Mouse (Mus musculus) CH12.LX (cell line): Measurements from ENCODE around the gene Esr1.

Experiments used
- CHD2 ChIP-seq: IDR thresholded peaks from 2 replicates; pipeline ENCODE4 v1.6.1; 2011; ENCODE audit warnings: low read length, improper control_type of control experiment
- CTCF ChIP-seq, 2 experiments: IDR thresholded peaks in 1 of 2; conservative IDR thresholded peaks in 1 of 2; 2 replicates each; pipeline ENCODE4 v1.5.1; 2011 to 2012; ENCODE audit warnings: low read depth in 2 of 2, low read length in 2 of 2, improper control_type of control experiment in 1 of 2, inconsistent platforms in 1 of 2, mild to moderate bottlenecking in 1 of 2, moderate library complexity in 1 of 2
- EP300 ChIP-seq: IDR thresholded peaks from 2 replicates; pipeline ENCODE4 v1.6.1; 2011; ENCODE audit warnings: low read length, improper control_type of control experiment
- KAT2A ChIP-seq: IDR thresholded peaks from 2 replicates; pipeline ENCODE4 v1.6.1; 2012; ENCODE audit warnings: low read length, improper control_type of control experiment, inconsistent platforms; ENCODE audit not compliant: insufficient replicate concordance
- MAZ ChIP-seq: IDR thresholded peaks from 2 replicates; pipeline ENCODE4 v1.6.1; 2012; ENCODE audit warnings: low read depth, mild to moderate bottlenecking, inconsistent platforms, low read length, improper control_type of control experiment, moderate library complexity
- MXI1 ChIP-seq: IDR thresholded peaks from 2 replicates; pipeline ENCODE4 v1.6.1; 2011; ENCODE audit warnings: mild to moderate bottlenecking, low read depth, low read length, improper control_type of control experiment
- POLR2AphosphoS2 ChIP-seq: IDR thresholded peaks from 2 replicates; pipeline ENCODE4 v1.6.1; 2011; ENCODE audit warnings: low read depth, low read length, improper control_type of control experiment
- TBP ChIP-seq: conservative IDR thresholded peaks from 2 replicates; pipeline ENCODE4 v1.6.1; 2011; ENCODE audit warnings: low read depth, low read length, improper control_type of control experiment
- TCF12 ChIP-seq: IDR thresholded peaks from 2 replicates; pipeline ENCODE4 v1.6.1; 2014; ENCODE audit warnings: low read depth, mild to moderate bottlenecking, inconsistent platforms, low read length, improper control_type of control experiment

- TF ChIP-seq MXI1 (no peak), POLR2AphosphoS2 (no peak), CTCF (conservative IDR thresholded peaks at IDR 0.05 in 1 of 2, IDR thresholded peaks at IDR 0.05 in 1 of 2; ENCODE audit: low read depth in 2 of 2, low read length in 2 of 2) (no peak), CHD2 (no peak), MAZ (no peak), EP300 (no peak), TCF12 (no peak), TBP (no peak), KAT2A (no peak)
Observed at GRCm38 (mm10) chr10:4671876-4672275, 60.5 kb downstream of the Esr1 start.
